Mouse (Mus musculus) stomach, postnatal 0 days (tissue): ENCODE data around the gene Chst11.

ENCODE experiments used
- CTCF ChIP-seq: IDR thresholded peaks from 2 replicates; pipeline ENCODE4 v1.5.1; 2016; ENCODE audit warnings: antibody characterized with exemption, low read depth, mild to moderate bottlenecking, moderate library complexity
- EP300 ChIP-seq: optimal IDR thresholded peaks from 2 replicates; pipeline ENCODE3; 2016; ENCODE audit warnings: antibody characterized with exemption

DNA sequence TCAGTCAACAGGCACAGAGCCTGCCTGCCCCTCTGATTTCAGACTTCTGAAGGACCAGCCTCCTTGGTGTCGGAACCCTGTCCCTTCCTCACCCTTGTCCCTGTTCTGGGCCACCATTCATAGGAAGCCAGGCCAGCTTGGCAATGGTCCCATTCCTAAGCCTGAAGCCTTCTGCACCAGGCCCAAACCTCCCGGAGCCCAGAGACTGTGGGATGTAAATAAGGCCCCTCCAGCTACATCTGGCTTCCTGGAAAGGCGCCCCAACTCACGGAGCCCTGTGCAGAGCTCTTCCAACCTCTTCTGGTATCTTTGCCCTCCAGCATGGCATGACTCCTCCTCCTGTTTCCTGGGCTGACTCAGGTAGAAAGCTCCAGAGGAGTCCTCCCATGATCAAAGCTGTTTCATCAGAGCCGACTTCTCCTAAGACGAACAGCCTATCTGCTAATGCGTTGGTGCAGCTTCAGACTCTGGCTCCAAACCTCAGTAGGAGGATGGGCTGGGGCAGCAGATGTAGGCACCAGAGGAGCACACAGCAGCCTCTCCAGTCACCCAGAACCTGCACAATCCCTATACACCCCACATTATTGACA, 199.3 kb downstream of the Chst11 start:
- no peak for TF ChIP-seq CTCF
- no peak for TF ChIP-seq EP300
